Mouse (Mus musculus) heart, adult 8-10 months (tissue): ENCODE results near the gene Ly6g6c. TPM values are rescaled to one million over a fixed set of nuclear protein-coding genes. Genes with fewer than 3 reads are reported as not detected.

Experiments used
- DNase-seq: peaks from one replicate; pipeline ENCODE4 v3.0.0; 2022; ENCODE audit warnings: low spot score
- total RNA-seq, 4 experiments: library from RNA; stranded (reverse); gene quantifications; 2 replicates each; pipeline ENCODE4 v1.2.4; 2022

Gene Ly6g6c
- total RNA-seq, 4 experiments from 2014 or later = not detected

DNA sequence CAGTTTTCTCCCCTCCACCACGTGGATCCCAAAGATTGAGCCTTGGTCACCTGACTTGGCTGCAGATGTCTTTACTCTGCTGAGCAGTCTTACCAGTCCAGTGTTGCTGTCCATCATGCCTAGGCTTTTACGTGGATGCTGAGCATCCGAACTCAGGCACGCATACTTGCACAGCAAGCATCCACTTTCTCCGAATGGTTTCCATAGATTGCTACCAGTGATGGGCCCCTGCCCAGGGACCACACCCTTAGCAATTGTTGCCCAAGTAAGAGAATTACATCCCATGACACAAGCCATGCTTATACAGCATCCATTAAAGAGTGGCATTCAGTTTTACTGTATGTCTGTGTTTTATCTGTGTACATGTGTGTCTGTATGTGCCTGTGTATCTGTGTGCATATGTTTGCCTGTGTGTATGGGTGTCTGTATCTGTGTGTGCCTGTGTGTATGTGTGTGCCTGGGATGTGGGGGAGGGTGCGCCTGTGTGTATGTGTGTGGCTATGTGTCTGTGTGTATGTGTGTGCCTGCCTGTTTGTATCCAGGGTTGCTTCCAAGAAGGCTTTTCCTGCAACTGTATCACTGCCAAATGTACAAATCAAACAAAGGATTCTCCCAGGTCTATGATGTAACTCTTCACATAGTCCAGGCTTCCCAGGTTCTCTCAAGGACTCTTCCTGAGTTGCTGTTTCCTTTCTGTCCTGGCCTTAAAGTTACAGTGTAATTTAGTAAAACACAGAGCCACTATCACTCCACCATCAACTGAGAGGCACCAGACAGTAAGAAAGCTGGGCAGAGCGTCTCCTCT lies 9.3 kb upstream of the Ly6g6c start:
- no peak for DNase-seq

DNA sequence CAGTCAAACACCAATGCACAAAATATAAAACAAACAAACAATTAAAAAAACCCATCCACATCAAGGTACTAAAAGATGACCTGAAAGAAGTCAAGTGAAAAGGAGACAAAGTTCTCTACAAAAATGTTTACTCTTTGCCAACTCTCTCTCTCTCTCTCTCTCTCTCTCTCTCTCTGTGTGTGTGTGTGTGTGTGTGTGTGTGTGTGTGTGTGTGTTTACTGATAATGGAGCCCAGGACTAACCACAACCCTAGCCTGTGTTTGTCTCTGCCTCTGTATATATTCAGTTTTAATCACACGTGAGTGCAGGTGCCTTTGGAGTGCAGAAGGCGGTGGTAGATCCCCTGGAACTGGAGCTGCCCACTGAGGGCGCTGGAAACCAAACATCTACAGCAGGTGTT lies 8.1 kb upstream of the Ly6g6c start:
- DNase-seq = no peak

DNA sequence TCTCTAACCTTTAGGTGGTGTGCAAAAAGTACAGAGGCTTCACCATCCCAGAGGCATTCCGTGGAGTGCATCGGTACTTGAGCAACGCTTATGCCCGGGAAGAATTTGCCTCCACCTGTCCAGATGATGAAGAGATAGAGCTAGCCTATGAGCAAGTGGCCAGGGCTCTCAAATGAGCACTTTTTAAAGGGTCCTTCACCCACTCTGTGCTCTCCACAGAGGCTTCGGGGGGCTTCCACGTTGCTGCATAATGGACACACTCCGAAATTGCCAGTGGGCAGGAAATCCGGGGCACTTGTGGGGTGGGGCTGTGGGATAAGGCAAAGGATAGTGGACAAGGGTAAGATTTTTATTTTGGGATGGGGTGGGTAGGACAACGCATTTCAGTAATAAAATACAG lies 6.9 kb upstream of the Ly6g6c start:
- no peak for DNase-seq

DNA sequence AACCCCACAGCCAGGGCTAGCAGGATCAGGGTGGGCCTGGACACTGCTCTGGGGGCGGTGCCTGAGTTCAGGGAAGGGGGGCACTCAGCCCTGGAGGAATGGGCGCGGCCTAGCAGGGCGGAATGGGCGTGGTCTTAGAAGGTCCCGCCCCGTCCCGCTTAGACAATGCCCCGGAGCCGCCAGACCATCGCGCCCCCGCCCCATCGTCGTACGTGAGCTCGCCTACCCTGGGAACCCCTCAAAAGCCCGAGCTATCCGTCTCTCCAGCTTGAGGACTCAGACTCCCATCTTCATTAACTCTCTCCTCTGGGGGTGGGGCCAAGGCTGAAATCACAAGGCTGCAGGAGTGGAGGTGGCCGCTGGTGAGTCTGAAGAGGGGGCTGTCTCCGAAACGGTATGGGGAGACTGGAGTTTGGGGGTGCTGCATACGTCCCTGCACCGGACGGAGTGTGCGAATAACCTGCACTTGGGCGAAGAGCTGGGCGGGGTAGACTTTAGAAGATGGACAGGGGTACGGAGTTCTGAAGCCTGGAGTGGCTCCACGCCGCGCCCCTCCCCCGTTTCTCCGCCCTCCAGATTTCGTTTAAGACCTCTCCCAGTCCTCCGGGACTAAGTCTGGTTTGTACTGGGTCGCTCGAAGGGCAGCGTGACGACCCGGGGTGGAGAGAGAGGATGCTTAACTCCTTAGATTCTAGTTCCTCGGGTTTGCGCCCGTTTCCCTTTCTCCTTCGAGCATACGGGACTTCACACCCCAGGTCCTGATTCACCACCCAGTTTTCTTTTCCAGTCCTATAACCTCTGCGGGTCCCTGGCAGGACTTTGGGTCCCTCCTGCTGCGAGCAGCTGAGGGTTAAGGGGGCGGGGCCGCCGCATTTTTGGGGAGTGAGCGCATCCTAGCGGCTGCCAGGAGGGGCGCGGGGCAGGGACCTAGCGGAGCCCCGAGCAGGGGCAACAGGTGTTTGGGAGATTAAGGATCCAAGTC lies 6.0 kb upstream of the Ly6g6c start, which contains the start of gene Ddah2:
TSS of gene Ddah2 (plus strand) at position 125 of the 982 bp plus-strand sequence.
- DNase-seq = peak; percentile 90

DNA sequence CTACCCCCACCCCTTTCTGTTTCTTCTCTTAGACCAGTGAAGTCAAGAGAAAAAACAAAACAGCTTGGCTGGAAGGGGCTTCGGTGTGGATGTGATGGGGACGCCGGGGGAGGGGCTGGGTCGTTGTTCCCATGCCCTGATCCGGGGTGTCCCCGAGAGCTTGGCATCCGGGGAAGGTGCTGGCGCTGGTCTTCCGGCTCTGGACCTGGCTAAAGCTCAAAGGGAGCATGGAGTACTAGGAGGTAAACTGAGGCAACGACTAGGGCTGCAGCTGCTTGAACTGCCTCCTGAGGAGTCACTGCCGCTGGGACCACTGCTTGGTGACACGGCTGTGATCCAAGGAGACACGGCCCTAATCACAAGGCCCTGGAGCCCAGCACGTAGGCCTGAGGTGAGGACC lies 5.1 kb upstream of the Ly6g6c start:
- no peak for DNase-seq

DNA sequence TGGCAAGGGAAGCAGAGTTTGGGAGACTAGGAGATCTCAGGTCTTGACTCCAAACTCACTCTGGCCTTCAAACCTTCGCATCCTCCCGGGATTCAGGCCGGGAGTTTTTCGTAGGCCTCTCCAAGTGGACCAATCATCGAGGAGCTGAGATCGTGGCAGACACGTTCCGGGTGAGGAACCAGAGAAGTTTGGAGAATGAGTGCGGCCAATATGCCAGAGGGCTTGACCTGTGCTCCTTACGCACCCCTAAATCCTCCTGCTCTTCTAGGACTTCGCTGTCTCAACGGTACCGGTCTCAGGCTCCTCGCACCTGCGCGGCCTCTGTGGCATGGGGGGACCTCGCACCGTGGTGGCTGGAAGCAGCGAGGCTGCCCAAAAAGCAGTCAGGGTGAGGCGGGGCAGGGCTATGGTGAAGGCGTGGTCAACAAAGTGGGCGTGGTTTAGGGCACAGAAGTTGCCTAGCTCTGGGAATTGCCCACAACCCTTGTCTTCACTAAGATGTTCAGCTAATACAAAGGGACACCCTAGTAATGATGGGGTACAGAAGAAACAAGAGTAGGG lies 4.4 kb upstream of the Ly6g6c start:
- no peak for DNase-seq

DNA sequence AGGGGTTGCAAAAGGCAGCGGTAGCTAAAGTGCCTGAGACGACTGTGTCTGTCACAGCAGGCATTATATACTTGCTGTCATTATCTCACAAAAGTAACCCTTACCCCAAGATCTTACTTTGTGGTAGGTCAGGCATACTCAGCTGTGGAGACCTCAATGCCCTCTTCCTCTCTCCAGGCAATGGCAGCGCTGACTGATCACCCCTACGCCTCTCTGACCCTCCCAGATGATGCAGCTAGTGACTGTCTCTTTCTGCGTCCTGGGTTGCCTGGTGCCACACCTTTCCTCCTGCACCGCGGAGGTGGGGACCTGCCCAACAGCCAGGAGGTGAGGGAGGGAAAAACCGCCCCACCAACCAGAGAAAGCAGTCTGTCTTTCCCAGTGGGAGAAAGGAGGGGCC lies 3.9 kb upstream of the Ly6g6c start:
- DNase-seq = no peak

DNA sequence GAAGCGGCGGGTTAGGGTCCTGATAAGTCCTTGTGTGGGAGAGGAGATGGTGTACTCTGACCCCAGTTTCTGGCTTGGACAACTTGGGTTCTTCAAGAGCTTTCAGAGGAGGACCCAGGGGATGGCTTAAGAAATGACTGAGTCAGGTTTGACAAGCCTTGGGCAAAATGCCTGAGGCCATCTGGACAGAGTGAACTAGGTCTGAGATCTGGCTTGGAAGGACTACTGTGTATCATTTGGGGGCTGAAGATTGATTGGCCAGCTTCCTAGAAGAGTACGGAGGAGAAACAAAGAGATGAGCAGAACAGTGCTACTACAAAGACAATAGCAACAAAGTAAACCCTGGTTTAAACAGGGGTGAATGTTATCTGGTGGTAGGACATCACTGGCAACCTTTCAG lies 1.7 kb upstream of the Ly6g6c start:
- DNase-seq = no peak

DNA sequence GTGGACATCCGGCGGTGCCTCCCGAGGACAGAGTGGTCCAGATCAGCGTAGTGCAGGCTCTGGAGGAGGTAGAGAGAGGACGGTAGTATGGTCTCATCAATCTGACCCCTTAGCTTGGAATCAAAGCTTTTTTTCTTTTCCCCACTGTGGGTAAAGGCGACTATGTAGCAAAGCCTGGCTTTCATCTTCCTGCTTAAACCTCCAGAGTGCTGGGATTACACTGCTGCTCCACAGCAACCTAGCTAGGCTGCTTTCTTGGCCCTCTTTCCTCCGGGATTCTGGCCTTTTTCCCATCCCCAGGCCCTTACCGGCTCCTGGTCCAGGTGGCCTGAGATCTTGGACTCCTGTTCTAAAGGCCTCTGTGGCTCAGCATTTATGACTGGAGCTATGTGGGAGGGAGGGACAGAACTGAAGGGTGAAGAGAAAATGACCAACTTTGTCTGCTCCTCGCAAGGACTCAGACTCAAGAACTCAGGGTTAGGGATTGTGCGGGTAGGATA lies 760 bp upstream of the Ly6g6c start:
- DNase-seq = no peak

DNA sequence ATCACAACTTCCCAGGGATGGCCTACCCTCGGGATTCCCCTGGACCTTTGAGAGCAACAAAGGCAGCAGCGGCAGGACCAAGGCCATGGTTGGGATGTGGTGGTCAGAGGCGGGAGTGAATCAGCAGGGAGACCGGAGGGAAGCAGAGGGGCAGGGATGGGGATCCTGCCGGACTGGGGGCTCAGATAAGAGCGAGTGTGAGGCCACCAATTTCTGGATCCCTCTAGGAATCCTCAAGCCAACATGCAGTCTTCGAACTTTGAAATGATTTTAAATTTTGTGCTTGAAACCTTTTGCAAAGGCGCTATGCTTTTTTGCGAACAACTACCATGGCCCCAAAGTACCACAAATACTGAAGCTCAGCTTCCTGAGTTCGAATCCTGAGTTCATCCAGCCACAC lies 896 bp downstream of the Ly6g6c start, which contains the start of gene Mpig6b:
TSS of gene Mpig6b (minus strand) at position 101 of the 400 bp plus-strand sequence.
- DNase-seq = no peak

DNA sequence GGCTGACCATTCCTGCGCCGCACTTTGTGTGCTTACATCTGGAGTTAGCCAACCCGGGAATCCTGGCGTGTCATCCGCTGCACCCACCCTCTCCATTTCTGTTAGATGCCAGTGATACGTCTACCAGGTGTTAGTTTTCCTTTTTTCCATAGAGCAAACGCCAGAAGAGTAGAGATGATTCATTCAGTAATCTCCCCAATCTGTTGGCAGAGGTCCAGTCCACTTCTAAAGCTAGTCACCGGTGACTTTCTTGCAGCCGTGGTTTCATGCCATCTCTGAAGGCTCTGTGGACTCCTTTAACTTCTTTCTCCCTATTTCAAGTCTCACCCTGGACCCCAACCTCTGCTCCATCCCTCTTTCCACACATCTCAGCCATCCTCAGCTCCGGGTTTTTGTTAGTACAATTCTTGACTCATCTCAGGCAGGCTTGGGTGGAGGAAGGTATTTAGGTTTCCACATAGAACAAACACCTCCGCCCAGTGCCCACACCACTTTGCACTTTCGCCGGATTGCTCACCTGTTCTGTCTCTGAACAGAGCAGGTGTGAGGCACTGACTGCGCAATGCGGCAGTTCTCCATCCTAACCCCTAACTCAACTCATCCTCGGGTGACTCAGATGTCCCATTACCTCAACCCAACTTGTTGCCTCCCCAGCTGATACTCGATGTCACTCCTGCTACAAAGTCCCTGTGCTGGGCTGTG lies 3.2 kb downstream of the Ly6g6c start:
- DNase-seq = no peak

DNA sequence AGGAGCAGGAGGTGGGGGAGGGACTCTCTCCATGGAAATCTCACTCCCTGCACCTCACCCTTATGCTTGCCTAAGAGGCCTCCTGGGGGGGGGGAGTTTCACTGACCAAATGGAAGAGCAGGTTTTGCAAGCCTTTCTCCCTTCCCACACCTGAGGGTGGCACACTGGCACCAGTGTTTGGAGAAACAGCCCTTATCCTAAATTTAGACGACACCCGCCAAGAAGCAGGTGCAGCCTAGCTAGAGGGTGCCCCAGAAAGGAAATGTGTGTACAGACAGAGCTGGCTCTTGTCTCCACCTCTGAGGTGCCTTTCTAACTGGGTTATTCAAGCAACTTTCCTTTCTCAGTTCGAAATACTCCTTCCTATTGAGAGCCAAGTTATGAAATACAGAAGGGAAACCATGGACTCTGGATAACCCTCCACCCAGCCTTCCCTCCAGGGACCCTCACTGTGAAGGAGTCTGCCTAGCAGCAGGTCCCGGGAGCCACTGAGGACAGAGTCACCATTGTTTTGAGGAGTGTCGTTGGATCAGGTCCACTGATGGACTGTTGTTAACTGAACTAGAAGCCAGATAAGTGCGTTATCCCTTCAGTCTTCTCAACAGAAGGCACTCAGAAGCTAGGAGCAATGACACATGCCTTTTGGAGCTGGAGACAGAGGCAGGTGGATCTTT lies 5.5 kb downstream of the Ly6g6c start:
- DNase-seq = no peak

DNA sequence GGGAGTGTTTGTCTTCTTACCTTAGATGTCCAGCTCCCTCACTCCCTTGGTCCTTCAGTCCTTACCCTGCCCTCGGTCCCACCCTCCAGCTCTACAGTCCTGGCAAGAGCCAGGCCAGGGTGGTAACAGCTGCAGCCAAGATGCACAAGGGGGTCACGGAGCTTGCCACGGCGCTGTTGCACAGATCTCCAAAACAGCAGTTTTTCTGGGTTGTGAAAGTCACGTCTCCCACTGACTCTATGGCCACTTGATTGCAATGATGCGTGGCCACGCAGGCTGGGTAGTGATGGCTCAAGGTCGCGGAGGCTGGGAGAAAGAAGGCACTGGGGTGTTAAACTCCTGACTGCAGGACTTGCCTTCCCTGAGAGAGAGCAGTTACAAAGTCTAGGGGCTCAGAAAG lies 6.3 kb downstream of the Ly6g6c start:
- no peak for DNase-seq

DNA sequence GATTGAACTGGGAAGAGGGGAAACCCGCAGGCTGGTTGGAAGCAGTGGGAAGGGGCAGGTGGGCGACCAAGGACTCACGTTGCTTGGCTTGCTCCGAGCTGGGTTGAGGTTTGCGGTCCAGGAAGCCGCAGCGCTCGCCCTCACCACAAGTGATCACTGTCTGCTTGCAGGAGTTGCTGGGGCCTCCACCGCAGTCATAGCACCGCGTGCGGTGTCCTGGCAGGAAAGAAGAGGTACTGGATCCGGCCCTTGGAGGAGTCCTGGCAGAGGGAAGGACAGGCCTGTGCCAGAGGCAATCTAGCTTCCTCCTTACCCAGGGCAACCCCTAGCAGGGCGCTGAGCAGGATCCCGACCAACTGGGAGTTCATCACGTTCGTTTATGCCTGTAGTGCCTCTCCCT lies 8.9 kb downstream of the Ly6g6c start:
- no peak for DNase-seq

DNA sequence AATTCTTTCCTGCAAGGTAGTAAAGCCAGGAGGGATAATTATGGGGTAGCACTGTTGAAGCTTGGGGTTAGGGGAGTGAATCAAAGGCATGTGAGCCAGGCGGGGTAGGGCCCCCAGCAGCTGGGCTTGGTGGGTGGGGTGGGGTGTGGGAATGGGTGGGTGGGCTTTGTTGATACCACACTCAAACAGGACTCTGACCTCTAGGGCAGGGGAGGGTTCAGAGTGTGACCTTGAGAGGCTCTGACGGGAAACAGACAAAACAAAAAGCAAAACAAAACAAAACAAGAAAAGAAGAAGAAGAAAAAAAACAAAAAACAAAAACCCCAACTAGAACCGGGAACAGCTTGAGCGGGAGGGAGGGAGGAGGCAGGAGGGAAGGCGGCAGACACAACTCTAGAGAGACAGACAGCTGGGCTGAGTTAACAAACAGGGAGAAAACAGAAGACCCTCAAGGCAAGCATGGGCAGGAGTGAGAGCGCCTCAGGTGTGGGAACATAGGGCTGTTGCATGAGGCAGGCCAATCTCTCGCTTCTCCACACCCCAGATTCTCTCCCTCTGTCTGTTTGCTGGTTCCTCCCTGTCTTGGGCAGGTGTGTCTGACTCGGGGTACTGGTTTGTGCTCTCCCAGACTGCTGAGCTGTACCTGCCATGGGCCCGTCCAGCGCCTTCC lies 11.5 kb downstream of the Ly6g6c start, which contains the start of gene Ly6g6e:
TSS of gene Ly6g6e (plus strand) at position 396 of the 670 bp plus-strand sequence.
- no peak for DNase-seq

DNA sequence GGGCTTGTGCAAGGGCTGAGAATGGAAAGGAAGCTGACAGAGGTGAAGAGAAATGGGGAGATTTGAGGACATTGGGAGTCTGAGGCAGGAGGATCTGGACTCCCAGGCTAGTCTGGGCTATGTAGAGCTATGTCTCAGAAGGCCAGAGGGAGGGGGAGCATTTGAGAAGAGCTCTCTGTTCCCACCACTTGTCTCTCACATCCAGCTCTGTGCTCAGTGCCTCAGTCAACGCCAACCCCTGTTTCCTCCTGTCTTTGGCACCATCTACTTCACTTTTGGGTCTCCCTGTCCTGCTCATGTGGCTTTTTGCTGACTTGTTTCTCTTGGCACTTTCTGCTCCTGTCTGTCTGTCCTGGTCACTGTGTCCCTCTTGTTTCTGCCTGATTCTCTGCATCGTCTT lies 12.1 kb downstream of the Ly6g6c start:
- DNase-seq = no peak

DNA sequence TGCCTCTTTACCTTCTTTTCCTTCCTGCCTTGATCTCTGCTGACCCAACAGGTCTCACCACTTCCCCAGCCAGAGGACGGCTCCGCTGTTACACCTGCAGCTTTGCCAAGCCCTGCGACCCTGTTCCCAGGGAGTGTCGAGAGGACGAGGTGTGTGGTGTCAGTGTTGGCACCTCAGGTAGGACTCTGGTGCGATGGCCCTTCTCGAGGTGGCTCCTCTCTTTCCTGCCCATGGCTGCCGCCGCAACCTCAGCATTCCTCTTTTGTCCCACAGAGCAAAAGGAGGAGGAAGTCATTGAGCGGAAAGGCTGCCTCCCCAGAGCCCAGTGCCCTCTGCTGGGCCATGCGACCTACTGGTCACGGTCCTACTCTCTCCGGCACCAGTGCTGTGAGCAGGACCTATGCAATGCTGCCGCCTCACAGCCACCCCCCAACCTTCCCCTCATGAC lies 12.6 kb downstream of the Ly6g6c start, which contains the start of gene Ly6g6d:
TSS of gene Ly6g6d (minus strand) at position 280 of the 448 bp plus-strand sequence.
- DNase-seq = no peak

DNA sequence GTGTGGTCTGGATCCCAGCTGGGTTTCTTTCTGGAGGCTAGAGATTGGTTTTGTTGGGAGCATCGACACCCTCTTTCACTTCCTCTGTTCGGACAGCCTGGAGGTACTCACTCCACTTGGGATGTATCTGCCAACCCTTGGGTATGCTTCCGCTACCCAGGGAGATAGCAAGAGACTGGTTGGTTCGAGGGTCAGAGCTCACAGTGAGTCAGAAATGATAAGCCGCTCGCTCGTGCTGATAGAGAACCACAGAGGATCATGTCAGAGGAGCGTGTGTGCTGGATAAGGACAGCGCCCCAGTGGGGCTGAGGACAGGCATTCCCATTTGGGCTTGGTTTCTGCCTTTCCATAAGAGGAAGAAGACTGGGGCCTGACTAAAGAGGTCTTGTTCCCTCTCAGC lies 14.6 kb downstream of the Ly6g6c start:
- no peak for DNase-seq

DNA sequence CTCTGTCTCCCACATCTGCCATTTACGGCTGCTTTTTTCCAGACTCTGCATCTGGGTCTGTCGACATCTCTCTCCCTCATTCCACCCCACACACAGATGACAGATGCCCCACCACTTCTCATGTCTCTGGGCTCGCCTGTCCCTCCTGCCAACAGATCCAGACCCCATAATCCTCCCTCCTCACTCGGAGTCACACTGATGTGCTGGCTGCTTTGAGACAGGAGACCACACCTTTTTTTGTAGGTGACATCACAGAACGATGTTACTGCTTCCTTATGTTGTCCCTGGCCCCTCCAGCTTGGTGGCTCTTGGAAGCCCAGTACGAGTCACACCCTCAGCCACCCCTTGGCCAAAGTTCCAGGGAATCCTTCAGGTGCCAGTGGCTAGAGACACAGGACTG lies 15.1 kb downstream of the Ly6g6c start:
- DNase-seq = no peak

DNA sequence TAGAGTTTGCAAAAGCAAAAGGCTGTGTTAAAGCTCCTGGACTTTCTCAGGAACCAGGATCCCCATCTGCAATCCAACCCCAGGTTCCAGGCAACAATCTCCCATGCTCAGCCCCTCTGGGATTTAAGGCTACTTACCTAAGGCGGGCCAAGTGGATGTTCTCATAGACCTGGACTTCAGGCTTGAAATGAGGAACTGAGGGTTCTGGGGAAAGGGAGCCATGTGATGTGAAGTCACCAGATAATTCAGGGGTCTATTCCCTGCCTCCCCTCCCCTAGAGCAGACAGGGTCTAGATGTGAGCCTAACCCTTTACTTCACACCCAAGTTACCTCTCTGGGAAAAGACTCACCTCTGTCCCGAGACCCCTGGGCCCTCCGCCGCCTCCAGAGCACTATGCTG lies 15.5 kb downstream of the Ly6g6c start:
- no peak for DNase-seq
